ENCODE assay signal across 2 mouse cellular contexts in the genomic region with DNA sequence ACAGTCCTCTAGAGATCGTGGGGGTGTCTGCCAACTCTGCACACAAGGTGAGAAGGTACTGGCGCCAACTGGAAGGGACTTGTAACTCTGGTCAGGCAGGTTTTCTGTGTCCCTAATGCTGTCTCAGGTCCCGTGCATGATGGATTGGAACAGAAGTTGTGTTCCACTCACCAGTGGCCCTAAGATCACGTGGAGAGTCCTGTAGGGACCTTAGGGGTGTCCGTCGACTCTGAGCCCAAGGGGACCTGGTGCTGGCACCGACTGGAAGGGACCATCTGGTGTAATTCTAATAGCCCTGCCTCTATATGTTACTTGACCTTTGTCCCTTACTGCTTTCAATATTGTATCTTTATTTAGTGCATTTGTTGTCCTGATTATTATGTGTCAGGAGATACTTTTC. TPM values are rescaled to one million over a fixed set of nuclear protein-coding genes. Genes with fewer than 3 reads are reported as not detected.
"Had no signal": no experiment of that assay in that cellular context is flagged by ENCODE, and none has a peak within 500 bp of the region (broad histone marks: within the 10 kb centered on the region; RNA-seq: fewer than 3 reads in every experiment).

No protein-coding gene starts in this region.

RNA-seq across cellular contexts. Expression of gene Zfp972, which starts 49.4 kb away (rescaled TPM):
- total RNA-seq: midbrain, postnatal 0 days; monocyte, adult 5-6 weeks had no signal
